In genomic region chr6:59407482-59407997, GRCm38 (mm10) we compare ENCODE assay signal across 22 mouse cellular contexts. TPM values are rescaled to one million over a fixed set of nuclear protein-coding genes. Genes with fewer than 3 reads are reported as not detected.
DNase-seq lines count a peak whose midpoint lies in the region; ATAC-seq and TF ChIP-seq lines count a peak whose summit lies in the region.
"Had no signal": no experiment of that assay in that cellular context is flagged by ENCODE, and none has a peak within 500 bp of the region (broad histone marks: within the 10 kb centered on the region; RNA-seq: fewer than 3 reads in every experiment).

No protein-coding gene starts in this region.

- CTCF ChIA-PET in Patski (lab: Charles Lee): interaction anchor here (1.2 kb wide), 1 partner anchor 24 kb away, joined by 3 read pairs; no protein-coding TSS in a partner anchor

- no peaks in the 10 kb centered on the region for H3K27me3 ChIP-seq in kidney, postnatal 0 days (ENCODE audit: insufficient read depth, low read length)
- H3K27me3 ChIP-seq in Patski: no peaks in the 10 kb centered on the region
- H3K27me3 ChIP-seq: embryonic facial prominence, embryonic 12.5 days; embryonic facial prominence, embryonic 15.5 days; forebrain, embryonic 12.5 days; hindbrain, embryonic 12.5 days; hindbrain, embryonic 15.5 days had no signal

- POLR2A ChIA-PET in Patski (lab: Charles Lee): no interaction called here

- no peaks in the 10 kb centered on the region for H3K36me3 ChIP-seq in kidney, postnatal 0 days (ENCODE audit: insufficient read depth, low read length)
- H3K36me3 ChIP-seq: embryonic facial prominence, embryonic 12.5 days; embryonic facial prominence, embryonic 15.5 days; forebrain, embryonic 12.5 days; hindbrain, embryonic 12.5 days; hindbrain, embryonic 15.5 days had no signal

- no peak for DNase-seq in frontal cortex, adult 2 months (ENCODE audit: extremely low spot score in 1 of 2, low spot score in 1 of 2)
- peak; percentile 3 for DNase-seq in kidney, postnatal 0 days (ENCODE audit: low spot score)
- no peak for DNase-seq in kidney, postnatal 10 days
- no peak for DNase-seq in Patski (ENCODE audit: low read depth, low spot score)
- peak; percentile 46 for DNase-seq in brain, adult 2 months (ENCODE audit: low read depth, low spot score)
- DNase-seq in right cerebral cortex, adult 18-20 months: no peak
- DNase-seq: adrenal gland, adult 8-10 months; adrenal gland, postnatal 25 days; cerebellum, adult 11 months; cerebellum, adult 2 months; cerebellum, adult 9-11 months; cerebellum, postnatal 25 days; gastrocnemius, adult 2 months; gastrocnemius, postnatal 14 days had no signal

- in situ Hi-C loops in Patski (cut with MboI; ENCODE audit: low pct_unique_long_range_greater_than_20kb): no loop called here

- WGBS in kidney, postnatal 0 days: 40% methylated on average over 4 of the region's 4 CpGs

- no peaks in the 10 kb centered on the region for H3K4me1 ChIP-seq in kidney, postnatal 0 days (replicated peaks; ENCODE audit: insufficient read depth, low read length)
- H3K4me1 ChIP-seq: embryonic facial prominence, embryonic 15.5 days; forebrain, embryonic 12.5 days; hindbrain, embryonic 12.5 days; hindbrain, embryonic 15.5 days had no signal

- H3K9ac ChIP-seq in kidney, postnatal 0 days (ENCODE audit: low read depth, low read length): no peak overlapping the region
- H3K9ac ChIP-seq: embryonic facial prominence, embryonic 12.5 days; embryonic facial prominence, embryonic 15.5 days; forebrain, embryonic 12.5 days; hindbrain, embryonic 12.5 days; hindbrain, embryonic 15.5 days had no signal

- no peak overlapping the region for H3K4me3 ChIP-seq in kidney, postnatal 0 days (replicated peaks; ENCODE audit: low read depth, low read length)
- H3K4me3 ChIP-seq: embryonic facial prominence, embryonic 12.5 days; embryonic facial prominence, embryonic 15.5 days; forebrain, embryonic 12.5 days; gastrocnemius, adult 2 months; hindbrain, embryonic 12.5 days; hindbrain, embryonic 15.5 days had no signal

- peak overlapping the region; percentile 54; the same call in 1 of the 2 replicates for H3K27ac ChIP-seq in kidney, postnatal 0 days
- H3K27ac ChIP-seq: embryonic facial prominence, embryonic 12.5 days; embryonic facial prominence, embryonic 15.5 days; forebrain, embryonic 12.5 days; gastrocnemius, adult 2 months; hindbrain, embryonic 12.5 days; hindbrain, embryonic 15.5 days had no signal

- H3K9me3 ChIP-seq in kidney, postnatal 0 days (replicated peaks; ENCODE audit: low read length): no peaks in the 10 kb centered on the region
- H3K9me3 ChIP-seq: embryonic facial prominence, embryonic 12.5 days; embryonic facial prominence, embryonic 15.5 days; forebrain, embryonic 12.5 days; hindbrain, embryonic 12.5 days; hindbrain, embryonic 15.5 days had no signal

- ATAC-seq in frontal cortex, adult (ENCODE audit: low TSS enrichment): peak; percentile 75; the same call in 1 of the 2 replicates
- ATAC-seq in kidney, postnatal 0 days (replicated peaks; ENCODE audit: low FRiP score, low read depth): no peak
- ATAC-seq in Patski: peak; percentile 91
- ATAC-seq: activated CD4-positive, CD25-positive, alpha-beta regulatory T cell, adult 4 months had no signal

- no peak for TF ChIP-seq CTCF in kidney, postnatal 0 days (IDR thresholded peaks at IDR 0.05; ENCODE audit: low read depth)
- no peak for TF ChIP-seq CTCF in Patski (IDR thresholded peaks at IDR 0.05)

- H3K4me2 ChIP-seq in kidney, postnatal 0 days (ENCODE audit: low read length): 0 out of 2 replicates have a peak overlapping the region, but pooled peaks have one; percentile 13
- H3K4me2 ChIP-seq: embryonic facial prominence, embryonic 12.5 days; embryonic facial prominence, embryonic 15.5 days; forebrain, embryonic 12.5 days; heart, embryonic 11.5 days; hindbrain, embryonic 12.5 days; hindbrain, embryonic 15.5 days had no signal

RNA-seq across cellular contexts. Expression of gene Gprin3, which starts 18.6 kb away (rescaled TPM):
- 1.0 and 1.1 TPM in 2 replicates for polyA plus RNA-seq in frontal cortex, adult 2 months (2012; rRNA removed)
- polyA plus RNA-seq in kidney, postnatal 0 days (2015; fragmentation: Nextera tagmentation; extraction: Ambion mirVana): 2.3 and 2.4 TPM in 2 replicates
- 0.13 TPM for polyA plus RNA-seq in Patski (2021)

Comparison
In these comparisons a context has a peak if more than half of its experiments do, and no peak if none do; other contexts are left out.
1. DNase-seq: peak in kidney, postnatal 0 days (single experiment) and brain, adult 2 months (single experiment); none in frontal cortex, adult 2 months (0 of 2), kidney, postnatal 10 days (single experiment), Patski (single experiment) and right cerebral cortex, adult 18-20 months (single experiment).